Mouse (Mus musculus) layer of hippocampus, adult 2 months (tissue): Measurements from ENCODE around the gene Gm17324. TPM values are rescaled to one million over a fixed set of nuclear protein-coding genes. Genes with fewer than 3 reads are reported as not detected.

Experiments
- DNase-seq, 2 experiments: peaks; one replicate each; pipeline ENCODE4 v3.0.0; 2022; ENCODE audit warnings: low spot score in 2 of 2
- H3K27ac ChIP-seq: fragments of 200-600 bp; 2 replicates; pipeline ENCODE4 v1.8.1; 2022
- H3K4me3 ChIP-seq: fragments of 200-600 bp; 2 replicates; pipeline ENCODE4 v1.8.1; 2022; ENCODE audit warnings: mild to moderate bottlenecking
- CTCF ChIP-seq: fragments of 200-600 bp; conservative IDR thresholded peaks from 2 replicates; pipeline ENCODE4 v1.8.1; 2022; ENCODE audit warnings: antibody characterized with exemption, mild to moderate bottlenecking, moderate library complexity
- total RNA-seq, 2 experiments: library from RNA; stranded (reverse); gene quantifications; 2 replicates each; pipeline ENCODE4 v1.2.3; 2021

Gm17324 gene
- total RNA-seq, 2 experiments from 2014 or later: 1.3 to 1.5 TPM

- H3K27ac ChIP-seq: no peak overlapping the region
- no peak for DNase-seq
Measured at GRCm38 (mm10) chr9:78477021-78477551, 28.5 kb upstream of the Gm17324 start.

GRCm38 (mm10) chr9:78476531-78477020 lies 28.0 kb upstream of the Gm17324 start:
- DNase-seq: no peak
- H3K27ac ChIP-seq: no peak overlapping the region
- no peak for TF ChIP-seq CTCF
- H3K4me3 ChIP-seq: no peak overlapping the region

More at GRCm38 (mm10) chr9:78477021-78477551, 28.5 kb upstream of the Gm17324 start:
- peak; percentile 80 for TF ChIP-seq CTCF
- no peak overlapping the region for H3K4me3 ChIP-seq

GRCm38 (mm10) chr9:78475873-78476272 lies 27.3 kb upstream of the Gm17324 start:
- DNase-seq: no peak
- no peak overlapping the region for H3K27ac ChIP-seq
- H3K4me3 ChIP-seq: no peak overlapping the region
- 0 out of 2 replicates have a peak, but pooled peaks have one; percentile 33 for TF ChIP-seq CTCF

- DNase-seq: no peak
- no peak for TF ChIP-seq CTCF
- Histone ChIP-seq H3K4me3 (no peak overlapping the region), H3K27ac (no peak overlapping the region)
Measured at GRCm38 (mm10) chr9:78475383-78475780, 26.8 kb upstream of the Gm17324 start.

- Histone ChIP-seq H3K27ac (no peak overlapping the region), H3K4me3 (no peak overlapping the region)
- no peak for DNase-seq
- TF ChIP-seq CTCF: no peak
Measured at GRCm38 (mm10) chr9:78474771-78475382, 26.3 kb upstream of the Gm17324 start.

GRCm38 (mm10) chr9:78474270-78474669 lies 25.7 kb upstream of the Gm17324 start:
- H3K27ac ChIP-seq: no peak overlapping the region
- no peak for TF ChIP-seq CTCF
- no peak overlapping the region for H3K4me3 ChIP-seq

GRCm38 (mm10) chr9:78473588-78473987 lies 25.0 kb upstream of the Gm17324 start:
- DNase-seq: peak in 1 of 2 experiments; percentile 33
- no peak for TF ChIP-seq CTCF
- Histone ChIP-seq H3K4me3 (no peak overlapping the region), H3K27ac (no peak overlapping the region)

More at GRCm38 (mm10) chr9:78474270-78474669, 25.7 kb upstream of the Gm17324 start:
- no peak for DNase-seq

GRCm38 (mm10) chr9:78465725-78466124 lies 17.1 kb upstream of the Gm17324 start:
- no peak overlapping the region for H3K27ac ChIP-seq
- H3K4me3 ChIP-seq: no peak overlapping the region
- DNase-seq: no peak
- TF ChIP-seq CTCF: no peak

GRCm38 (mm10) chr9:78463337-78463736 lies 14.8 kb upstream of the Gm17324 start:
- H3K27ac ChIP-seq: no peak overlapping the region; the same call in 1 of the 2 replicates
- no peak for TF ChIP-seq CTCF
- H3K4me3 ChIP-seq: no peak overlapping the region
- no peak for DNase-seq

- DNase-seq: no peak
- no peak for TF ChIP-seq CTCF
- no peak overlapping the region for H3K27ac ChIP-seq
- H3K4me3 ChIP-seq: no peak overlapping the region
Measured at GRCm38 (mm10) chr9:78457026-78457425, 8.4 kb upstream of the Gm17324 start.

GRCm38 (mm10) chr9:78451382-78451781 lies 2.8 kb upstream of the Gm17324 start:
- no peak for DNase-seq
- H3K4me3 ChIP-seq: no peak overlapping the region
- H3K27ac ChIP-seq: no peak overlapping the region
- TF ChIP-seq CTCF: no peak

- Histone ChIP-seq H3K27ac (no peak overlapping the region), H3K4me3 (no peak overlapping the region)
- no peak for TF ChIP-seq CTCF
- DNase-seq: no peak
Measured at GRCm38 (mm10) chr9:78450404-78450803, 1.8 kb upstream of the Gm17324 start.

- TF ChIP-seq CTCF: no peak
- H3K27ac ChIP-seq: peak overlapping the region; percentile 98
- no peak for DNase-seq
- H3K4me3 ChIP-seq: peak overlapping the region; percentile 100
Measured at GRCm38 (mm10) chr9:78447606-78447972, 997 bp downstream of the Gm17324 start.

- Histone ChIP-seq H3K27ac (no peak within 1 kb of the TSS), H3K4me3 (peak within 1 kb of the TSS; percentile 52)
- no peak for TF ChIP-seq CTCF
- peak; percentile 15 to 21 for DNase-seq
Measured at GRCm38 (mm10) chr9:78442579-78443392, 5.8 kb downstream of the Gm17324 start, which contains the start of gene Cgas. TSS of gene Cgas (minus strand) at chr9:78443237.
